Comparison of ENCODE assay signal across 19 mouse cellular contexts in genomic region chr4:152990266-152990665, GRCm38 (mm10).
"Had no signal": no experiment of that assay in that cellular context is flagged by ENCODE, and none has a peak within 500 bp of the region (broad histone marks: within the 10 kb centered on the region; RNA-seq: fewer than 3 reads in every experiment).

No protein-coding gene starts in this region.

- DNase-seq: kidney, adult 18-20 months; liver; lung, adult 18-20 months; lung, postnatal 10 days; lung, postnatal 36 days; retina, postnatal 1 day; right cerebral cortex, postnatal 25 days; spleen, adult 18-20 months; thymus, postnatal 25 days had no signal

- H3K9ac ChIP-seq: limb, embryonic 13.5 days; liver, embryonic 12.5 days; liver, embryonic 15.5 days; lung, embryonic 15.5 days; midbrain, embryonic 13.5 days; stomach, embryonic 15.5 days had no signal

- H3K4me2 ChIP-seq: limb, embryonic 13.5 days; liver, embryonic 12.5 days; liver, embryonic 15.5 days; lung, embryonic 15.5 days; midbrain, embryonic 13.5 days; stomach, embryonic 15.5 days had no signal

- H3K4me3 ChIP-seq: limb, embryonic 10.5 days; limb, embryonic 13.5 days; liver, embryonic 12.5 days; liver, embryonic 15.5 days; lung, embryonic 15.5 days; megakaryocyte, embryonic 14.5 days; midbrain, embryonic 10.5 days; midbrain, embryonic 13.5 days; stomach, embryonic 15.5 days had no signal

- ATAC-seq: intestine, embryonic 16.5 days; liver, embryonic 12.5 days; midbrain, embryonic 13.5 days had no signal

- H3K9me3 ChIP-seq: limb, embryonic 10.5 days; limb, embryonic 13.5 days; liver, embryonic 12.5 days; liver, embryonic 15.5 days; lung, embryonic 15.5 days; midbrain, embryonic 10.5 days; midbrain, embryonic 13.5 days; stomach, embryonic 15.5 days had no signal

- H3K4me1 ChIP-seq: limb, embryonic 10.5 days; limb, embryonic 13.5 days; liver, embryonic 12.5 days; liver, embryonic 15.5 days; lung, embryonic 15.5 days; megakaryocyte, embryonic 14.5 days; stomach, embryonic 15.5 days had no signal

- H3K27me3 ChIP-seq: limb, embryonic 13.5 days; liver, embryonic 12.5 days; liver, embryonic 15.5 days; lung, embryonic 15.5 days; megakaryocyte, embryonic 14.5 days; midbrain, embryonic 13.5 days; stomach, embryonic 15.5 days had no signal

- H3K27ac ChIP-seq: limb, embryonic 10.5 days; limb, embryonic 13.5 days; liver, embryonic 12.5 days; liver, embryonic 15.5 days; lung, embryonic 15.5 days; midbrain, embryonic 10.5 days; midbrain, embryonic 13.5 days; stomach, embryonic 15.5 days had no signal

- H3K36me3 ChIP-seq: limb, embryonic 10.5 days; limb, embryonic 13.5 days; liver, embryonic 12.5 days; liver, embryonic 15.5 days; lung, embryonic 15.5 days; midbrain, embryonic 10.5 days; midbrain, embryonic 13.5 days; stomach, embryonic 15.5 days had no signal
